Mouse (Mus musculus) frontal cortex, adult 2 months (tissue): ENCODE results near the gene Slc43a1. TPM values are rescaled to one million over a fixed set of nuclear protein-coding genes. Genes with fewer than 3 reads are reported as not detected.
"Not testable (repeated sequence)": the region's sequence is repeated elsewhere in the genome, so short reads cannot be mapped to it uniquely, and the experiment has no call there.

ENCODE experiments used
- DNase-seq, 2 experiments: peaks; one replicate each; pipeline ENCODE4 v3.0.0; 2022; ENCODE audit warnings: low spot score in 1 of 2; ENCODE audit errors: extremely low spot score in 1 of 2
- polyA plus RNA-seq: library from polyadenylated mRNA; depleted of rRNA; stranded (reverse); fragments of >200 nt; gene quantifications from 2 replicates; pipeline ENCODE4 v1.2.3, GENCODE M21; 2012; rRNA removed

The Slc43a1 gene
- polyA plus RNA-seq, result 0.22 and 0.29 TPM in 2 replicates

DNA sequence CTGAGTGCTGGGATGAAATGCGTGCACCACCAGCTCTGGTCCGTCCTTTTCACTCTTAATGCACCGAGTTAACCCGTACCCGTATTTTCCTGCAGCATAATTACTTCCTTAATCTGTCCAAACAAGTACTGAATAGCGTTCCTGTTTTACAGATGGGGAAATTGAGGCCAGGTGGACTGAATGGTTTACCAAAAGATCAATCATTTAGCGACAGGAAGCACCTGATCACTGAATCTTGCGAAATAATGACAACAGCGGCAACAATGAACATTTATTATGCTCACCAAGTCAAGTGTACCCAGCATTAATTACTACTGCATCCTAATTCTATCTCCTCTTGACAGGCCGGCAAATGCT, at the start of gene Slc43a1:
Gene Slc43a1, plus strand, starts transcription at position 258 of the 357 bp plus-strand sequence.
- DNase-seq, result no peak

DNA sequence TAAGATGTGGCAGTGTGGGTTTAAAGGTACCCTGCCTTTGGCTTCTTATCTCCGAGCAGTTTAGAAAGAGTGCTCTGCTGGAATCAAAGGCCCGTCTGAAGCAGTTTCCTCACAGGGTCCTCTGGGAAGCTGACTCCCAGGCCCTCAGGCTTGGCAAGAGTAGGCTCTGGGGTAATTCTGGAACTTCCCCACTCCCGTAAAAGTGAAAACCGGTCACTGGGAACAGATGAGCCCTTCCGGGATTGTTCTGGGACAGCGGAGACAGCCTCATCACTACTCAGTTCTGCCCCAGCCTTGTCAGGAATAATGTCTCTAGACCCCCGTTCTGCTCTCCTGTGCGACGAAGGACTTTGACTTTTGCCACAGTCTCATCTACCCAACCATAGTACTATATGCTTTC, 48.2 kb upstream of the Slc43a1 start:
- DNase-seq, result no peak

DNA sequence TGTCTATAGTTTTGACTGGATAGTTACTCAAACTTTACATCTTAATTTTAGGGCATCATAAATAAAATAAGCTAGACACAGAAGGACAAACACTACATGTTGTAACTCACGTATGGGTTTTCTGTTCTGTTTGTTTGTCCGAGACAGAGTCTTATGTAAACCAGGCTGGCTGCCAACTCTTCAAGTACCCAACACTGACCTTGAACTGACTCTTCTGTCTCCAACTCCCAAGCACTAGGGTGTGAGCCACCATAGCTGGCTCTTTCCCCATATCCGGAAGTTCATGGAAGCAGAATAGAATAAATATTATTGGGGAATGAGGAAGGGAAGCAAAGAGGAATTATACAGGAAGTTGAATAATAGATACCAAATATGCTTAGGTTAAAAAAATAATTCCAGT, 46.1 kb upstream of the Slc43a1 start:
- no peak for DNase-seq

DNA sequence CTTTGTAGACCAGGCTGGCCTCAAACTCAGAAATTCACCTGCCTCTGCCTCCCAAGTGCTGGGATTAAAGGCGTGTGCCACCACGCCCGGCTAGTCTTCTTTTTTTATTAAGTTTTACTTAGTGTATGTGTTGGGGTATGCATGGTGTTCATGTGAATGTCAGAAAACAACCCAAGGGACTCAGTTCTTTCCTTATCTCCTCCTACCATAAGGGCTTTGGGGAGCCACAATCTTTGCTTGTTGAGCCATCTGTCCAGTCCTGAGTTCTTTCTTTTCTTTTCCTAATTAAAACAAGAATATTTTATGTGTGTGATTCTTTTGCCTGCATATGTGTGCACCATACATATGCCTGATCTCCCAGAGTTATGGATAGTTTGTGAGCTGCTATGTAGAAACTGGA, 45.5 kb upstream of the Slc43a1 start:
- no peak for DNase-seq

DNA sequence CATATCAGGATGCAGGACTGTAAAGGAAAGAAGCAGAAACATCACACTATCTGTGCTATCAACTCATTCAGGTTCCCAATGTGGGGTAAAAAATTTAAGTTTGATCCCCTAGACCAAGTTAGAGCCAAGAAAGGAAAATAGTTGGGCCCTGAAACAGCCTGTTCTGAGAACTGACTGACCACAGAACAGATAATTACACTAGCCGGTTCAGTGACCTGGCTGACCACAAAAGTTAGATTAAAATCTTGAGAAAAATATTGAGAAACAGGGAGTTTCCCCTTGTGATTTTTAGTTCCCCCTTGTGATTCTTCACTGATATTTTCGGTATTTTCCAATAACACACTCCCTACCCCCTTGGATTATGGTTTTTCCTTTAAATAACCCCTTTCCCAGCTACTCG, 44.8 kb upstream of the Slc43a1 start:
- no peak for DNase-seq

DNA sequence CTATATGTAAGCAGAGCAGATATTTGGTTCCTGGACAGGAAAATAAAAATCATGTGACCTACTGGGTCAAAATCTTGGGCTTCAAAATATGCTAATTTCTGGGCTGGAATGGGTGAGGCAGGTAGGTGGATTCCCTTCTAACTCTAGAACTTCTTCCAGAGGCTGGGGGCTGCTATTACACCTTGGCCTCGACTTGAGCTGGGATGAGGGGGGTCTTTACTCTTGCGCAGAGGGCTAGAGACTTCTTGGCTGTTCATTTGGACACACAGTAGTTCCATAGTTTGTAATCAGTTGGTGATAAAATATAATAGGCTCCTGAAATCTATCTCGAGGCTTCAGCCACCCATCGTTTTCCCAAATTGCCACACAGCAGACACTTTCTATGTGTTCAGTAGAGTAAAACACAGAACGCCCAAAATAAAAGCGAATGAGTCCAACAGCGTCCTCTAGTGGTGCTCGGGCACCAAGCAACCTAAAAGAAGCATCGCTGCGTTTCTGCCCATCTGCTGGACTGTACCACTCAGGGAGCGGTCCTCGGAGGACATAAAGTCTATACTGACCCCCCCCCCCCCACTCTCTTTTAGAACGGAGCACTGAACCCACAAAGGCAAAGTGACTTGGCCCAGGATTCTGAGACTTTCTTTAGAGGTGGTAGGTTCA, 40.7 kb upstream of the Slc43a1 start:
- DNase-seq, result peak; percentile 78 to 93

DNA sequence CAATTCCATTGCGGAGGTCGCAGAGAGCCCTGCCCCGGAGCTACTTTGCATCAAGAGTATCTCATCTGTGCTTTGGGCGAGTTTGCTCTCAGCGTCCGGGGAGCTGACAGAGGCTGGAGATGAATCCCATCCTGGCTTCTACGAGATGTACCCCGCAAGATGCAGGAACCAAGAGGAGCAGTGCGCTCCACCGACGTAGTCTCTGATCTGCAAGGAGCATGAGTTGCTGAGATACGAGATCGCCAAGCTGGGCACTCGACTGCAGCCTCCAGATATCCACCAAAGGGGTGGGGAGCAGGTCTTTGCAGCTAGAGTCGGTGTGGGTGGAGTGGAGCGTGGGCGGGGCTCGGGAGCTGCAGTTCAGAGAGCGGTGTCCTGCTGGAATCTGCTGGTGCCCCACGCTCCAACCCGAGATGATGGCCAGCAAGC, 40.1 kb upstream of the Slc43a1 start, which contains the start of gene Ube2l6:
Gene Ube2l6, plus strand, starts transcription at position 336 of the 429 bp plus-strand sequence.
- peak; percentile 63 to 75 for DNase-seq

DNA sequence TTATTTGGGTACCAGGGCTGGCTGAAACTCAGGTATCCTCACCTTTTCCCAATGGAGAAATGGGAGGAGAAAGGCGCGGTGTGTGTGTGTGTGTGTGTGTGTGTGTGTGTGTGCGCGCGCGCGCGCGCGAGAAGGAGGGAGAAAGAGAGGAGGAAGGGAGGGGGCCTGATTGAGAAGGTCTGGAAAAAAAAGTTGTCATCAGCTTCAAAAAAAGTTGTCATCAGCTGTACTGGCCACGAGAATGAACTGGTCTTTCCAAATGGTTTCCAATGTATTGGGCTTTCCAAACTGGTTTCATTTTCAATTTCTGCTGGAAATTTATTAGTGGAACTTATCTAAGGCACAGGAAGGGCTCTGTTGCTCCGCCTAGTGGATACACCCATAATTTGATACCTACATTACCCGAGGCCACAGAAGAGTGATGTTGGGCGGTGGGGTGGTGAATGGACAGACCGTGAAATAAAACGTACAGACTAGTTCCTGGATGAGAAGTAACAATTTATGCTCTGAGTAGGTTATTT, 39.5 kb upstream of the Slc43a1 start:
- peak; percentile 41 to 82 for DNase-seq

DNA sequence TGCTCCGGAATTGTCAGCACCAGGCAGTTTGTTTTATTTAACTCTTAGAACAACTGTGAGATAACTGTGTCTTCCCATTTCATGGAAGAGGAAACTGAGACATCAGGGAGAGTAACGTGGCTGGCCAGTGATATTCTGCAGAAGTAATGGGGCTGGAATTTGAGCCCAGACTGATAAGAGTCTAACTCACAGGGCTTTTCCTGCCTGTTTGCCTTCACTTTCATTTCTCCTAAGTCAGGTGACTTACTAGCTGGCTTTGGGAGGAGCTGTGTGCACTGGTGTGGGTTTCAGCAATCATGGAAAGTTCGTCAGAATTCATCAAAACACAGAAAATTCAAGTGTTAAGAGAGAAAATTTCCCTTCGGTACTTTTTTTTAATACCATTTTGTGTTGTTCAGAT, 38.3 kb upstream of the Slc43a1 start:
- no peak for DNase-seq

DNA sequence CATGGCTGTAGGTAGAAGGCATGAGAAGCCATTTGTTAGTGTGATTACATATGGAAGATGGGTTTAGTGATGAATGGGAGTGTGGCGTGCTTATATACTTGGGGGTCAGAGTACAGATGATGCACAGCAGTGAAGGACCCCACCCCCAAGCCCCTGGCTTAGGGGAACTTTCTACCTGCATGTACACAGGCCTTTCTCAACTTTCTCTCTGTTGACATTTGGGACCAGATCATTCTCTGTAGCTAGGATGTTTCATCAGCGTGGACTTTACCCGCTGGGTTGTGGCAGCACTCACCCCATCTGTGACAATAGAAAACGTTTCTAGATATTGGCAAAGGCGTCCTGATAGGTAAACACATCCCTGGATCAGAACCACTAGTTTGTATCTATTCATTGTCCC, 37.4 kb upstream of the Slc43a1 start:
- not testable (repeated sequence) for DNase-seq

DNA sequence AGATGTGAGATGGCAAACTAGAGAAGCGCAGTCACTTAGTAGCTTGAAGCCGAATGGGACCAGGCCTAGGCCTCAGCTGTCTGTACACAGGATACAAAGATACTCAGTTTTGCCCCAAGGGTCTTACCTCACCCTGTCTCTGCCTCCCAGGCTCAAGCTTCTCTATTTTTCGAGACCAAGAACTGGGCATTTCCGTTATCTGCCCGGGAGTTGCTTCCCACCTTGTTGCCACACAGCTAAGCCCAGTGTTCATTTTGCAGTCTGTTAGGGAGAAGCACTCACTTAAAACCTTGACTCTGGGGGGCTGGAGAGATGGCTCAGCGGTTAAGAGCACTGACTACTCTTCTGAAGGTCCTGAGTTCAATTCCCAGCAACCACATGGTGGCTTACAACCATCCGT, 34.7 kb upstream of the Slc43a1 start:
- DNase-seq, result no peak

DNA sequence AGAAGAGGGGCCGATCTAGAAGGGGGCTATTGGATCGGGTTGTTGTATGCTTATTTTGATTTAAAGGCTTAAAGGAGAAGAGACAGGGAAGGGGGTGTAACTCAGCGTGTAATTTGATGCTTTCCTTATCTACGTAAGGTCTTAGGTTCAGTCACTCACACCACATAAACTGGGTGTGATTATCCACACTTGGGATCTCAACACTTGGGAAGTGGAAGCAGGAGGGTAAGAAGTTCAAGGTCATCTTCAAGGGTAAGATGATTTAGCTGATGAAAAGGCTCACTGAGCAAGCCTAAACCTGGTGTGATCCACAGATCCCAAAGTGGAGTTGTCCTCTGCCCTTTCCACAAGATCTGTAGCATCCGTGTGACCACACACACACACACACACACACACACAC, 32.1 kb upstream of the Slc43a1 start:
- DNase-seq, result no peak

DNA sequence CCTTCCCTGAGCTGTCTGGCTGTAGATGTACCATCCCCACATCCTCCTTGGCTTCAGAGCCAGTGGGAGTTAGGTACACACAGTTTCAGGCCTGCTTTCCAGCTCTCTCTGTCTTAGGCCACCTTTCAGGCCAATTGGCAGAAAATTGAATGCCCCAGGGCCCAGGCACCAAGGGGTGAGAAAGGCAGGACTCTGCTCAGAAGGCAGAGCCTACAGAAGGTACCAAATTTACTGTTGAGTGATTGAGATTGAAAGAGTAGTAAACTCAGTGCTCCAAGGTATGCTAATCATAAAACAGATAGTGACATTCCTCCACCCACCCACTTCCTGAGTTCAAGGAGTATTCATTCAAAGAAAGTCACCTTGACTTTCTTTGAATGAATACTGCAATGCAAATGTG, 29.3 kb upstream of the Slc43a1 start:
- DNase-seq, result no peak

DNA sequence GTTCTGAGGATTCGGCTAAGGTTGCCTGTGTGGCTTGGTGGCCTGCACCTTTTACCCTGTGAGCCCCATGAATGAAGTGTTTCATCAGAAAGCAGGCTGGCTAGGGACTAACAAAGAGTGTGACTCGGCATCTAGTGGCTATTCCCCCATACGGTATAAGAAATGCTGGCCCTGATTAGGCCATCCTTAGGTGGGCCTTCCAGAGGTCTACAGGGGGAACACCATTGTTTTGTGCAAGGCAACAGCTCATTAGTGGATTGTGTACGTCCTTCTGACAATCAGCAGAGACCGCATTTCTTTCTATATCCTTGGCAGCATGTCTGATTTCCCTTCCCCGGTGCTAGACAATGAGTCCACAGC, 28.1 kb upstream of the Slc43a1 start:
- DNase-seq, result no peak

DNA sequence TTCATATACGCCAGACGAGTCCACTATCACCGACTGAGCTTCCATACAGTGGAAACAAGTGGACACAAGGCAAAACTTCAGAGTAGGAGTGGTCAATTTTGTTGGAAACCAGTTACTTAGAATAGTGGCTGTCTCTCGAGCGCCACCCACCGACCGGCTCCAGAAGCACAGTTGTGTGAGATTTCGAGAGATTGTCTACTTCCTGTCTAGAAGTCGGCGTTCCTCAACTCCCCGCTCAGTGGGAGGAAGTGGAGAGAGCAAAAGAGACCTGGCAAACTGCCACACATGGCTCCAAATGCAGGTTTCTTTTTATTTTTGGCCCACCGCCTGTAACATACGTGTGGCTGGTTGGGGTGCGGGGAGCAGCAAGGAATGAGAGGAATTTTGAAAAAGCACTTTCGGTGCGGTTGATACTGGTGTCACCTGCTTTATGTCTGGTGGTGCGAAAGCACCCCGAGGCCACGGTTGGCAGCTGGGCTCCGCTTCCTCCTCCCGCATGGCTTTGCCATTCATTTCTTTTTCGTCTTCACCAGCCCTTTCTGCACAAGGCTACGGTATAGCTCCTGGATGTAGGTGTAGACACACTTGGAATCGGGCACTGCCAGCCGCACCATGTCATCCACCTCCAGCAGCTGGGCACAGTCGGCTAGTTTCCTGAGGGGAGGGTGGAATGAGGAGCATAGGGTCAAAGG, 27.6 kb upstream of the Slc43a1 start:
- DNase-seq, result peak; percentile 81 to 94

DNA sequence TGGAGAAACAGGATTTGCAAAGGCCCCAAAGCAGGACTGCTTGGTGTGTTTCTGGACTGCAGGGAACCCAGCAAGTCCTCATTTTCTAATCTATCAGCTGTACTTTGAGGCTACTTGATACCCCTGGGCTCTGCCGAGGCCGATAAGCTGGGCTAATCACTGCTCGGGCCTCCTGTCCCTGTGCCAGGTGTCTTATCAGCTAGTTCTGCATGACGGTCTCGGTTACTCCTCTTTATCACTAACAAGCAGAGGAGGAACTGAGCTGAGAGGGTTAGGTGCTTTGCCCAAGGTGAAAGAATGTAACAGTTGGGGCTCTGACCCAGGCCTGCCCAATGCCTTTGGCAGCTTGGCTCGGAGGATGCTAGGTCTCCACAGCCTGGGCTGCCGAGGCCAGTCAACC, 26.8 kb upstream of the Slc43a1 start:
- DNase-seq, result no peak

DNA sequence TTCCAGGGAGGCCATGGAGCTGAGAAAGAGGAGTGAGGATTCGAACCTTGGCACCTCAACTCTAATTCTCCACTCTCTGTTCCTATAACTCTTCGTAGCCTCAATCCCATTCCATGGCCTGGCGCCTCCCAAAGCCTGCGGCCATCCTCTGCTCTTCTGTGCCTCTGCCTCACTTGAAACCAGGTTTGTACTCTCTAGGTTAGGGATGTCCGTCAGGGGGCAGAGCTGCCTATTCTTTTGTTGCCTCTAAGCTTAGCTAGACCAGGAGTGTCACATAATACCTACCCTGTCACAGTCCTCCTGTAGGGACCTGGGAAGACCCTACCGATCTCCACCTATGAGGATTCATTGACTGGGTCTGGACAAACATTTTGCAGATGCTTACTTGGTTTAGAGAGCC, 26.0 kb upstream of the Slc43a1 start:
- DNase-seq, result no peak

DNA sequence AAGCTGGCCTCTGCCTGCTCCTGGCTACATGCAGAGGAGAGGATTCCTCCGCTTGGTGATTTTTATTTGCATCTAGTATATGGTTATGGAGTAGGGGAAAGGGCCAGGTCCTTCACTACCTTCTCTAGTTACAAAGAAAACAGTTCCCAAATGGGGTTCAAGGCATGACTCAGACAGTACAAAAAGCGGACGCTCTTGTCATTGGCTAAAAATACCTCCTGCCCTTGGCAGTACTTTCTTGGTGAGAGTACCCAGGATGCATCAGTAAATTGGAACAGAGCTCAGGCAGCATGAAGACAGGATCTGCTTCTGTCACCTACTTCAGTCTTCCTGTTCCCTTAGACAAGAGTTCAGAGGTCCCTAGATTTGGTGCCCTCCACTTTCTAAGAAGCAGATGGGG, 18.8 kb upstream of the Slc43a1 start:
- DNase-seq, result peak; percentile 35 to 69

DNA sequence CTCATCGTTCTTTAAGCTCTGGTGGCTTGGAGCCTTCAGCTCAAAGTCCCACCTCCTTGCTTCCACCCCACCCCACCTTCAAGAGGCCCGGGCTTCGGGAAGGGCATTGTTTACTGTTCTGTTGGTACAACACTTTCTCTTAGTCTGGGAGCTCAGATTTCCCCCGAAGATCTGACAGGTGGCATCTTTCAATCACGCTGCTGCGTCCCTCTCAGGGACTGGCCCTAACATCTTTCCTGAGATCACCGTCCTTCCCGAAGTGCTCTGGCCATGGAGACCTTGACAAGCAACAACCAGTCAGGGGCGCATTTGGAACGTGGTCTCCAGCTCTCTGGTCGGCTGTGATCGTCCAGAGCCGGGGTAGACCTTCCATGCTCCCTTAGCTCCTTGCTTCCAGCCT, 16.1 kb upstream of the Slc43a1 start, which contains the start of gene Smtnl1:
Gene Smtnl1, minus strand, starts transcription at position 101 of the 400 bp plus-strand sequence.
- DNase-seq, result no peak

DNA sequence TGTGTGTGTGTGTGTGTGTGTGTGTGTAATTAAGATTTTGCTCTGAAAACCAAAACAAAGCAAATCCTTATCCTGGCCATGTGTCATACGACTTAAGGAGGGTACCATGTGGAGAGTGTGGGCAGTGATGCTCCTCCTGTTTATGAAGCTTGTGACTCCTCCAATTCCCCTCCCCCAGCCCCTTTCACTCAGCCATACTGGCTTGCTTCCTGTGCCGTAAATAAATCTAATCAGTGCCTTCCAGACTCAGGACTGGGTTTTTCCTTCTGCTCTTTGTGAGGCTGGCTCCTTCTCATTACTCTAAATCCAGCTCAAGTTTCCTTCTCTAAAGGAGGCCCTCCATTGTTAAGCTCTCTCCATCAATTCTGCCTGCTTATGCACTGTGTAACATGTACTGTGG, 15.4 kb upstream of the Slc43a1 start:
- no peak for DNase-seq

DNA sequence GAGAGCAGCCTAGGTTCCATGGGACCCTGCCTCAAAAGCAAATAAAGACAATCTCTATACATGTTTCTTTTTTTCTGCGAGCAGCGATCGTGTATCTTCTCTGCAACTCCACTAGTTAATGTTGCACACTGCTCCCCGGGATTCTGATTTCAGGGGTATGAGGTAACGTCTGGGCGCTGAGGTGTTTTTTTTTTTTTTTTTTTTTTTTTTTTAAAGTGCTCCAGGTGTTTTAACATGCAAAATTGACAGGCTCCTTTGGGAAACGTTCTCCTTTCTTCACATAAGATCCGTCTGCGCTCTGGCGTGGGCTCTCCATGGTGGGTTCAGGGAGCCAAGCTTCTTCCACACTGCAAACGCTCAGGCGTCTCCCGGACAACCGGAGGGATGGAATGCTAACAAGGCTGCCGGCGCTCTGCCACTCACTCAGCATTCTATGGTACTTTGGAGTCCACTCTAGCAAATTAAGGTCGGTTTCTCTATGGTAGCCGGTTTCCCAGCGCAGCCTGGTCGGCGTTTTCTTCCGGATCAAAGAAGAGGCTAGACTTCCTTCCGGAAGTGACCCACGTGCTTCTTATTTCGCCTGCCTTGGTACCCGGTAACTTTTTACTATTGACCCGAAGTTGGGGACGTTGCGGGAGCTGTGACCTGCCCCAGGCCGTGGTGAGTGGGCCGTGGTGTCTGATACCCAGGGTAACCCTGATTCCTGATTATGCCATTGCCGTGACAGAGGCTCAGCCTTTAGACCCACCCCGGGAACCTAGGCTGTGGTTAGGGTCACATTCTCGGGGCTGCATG, 12.0 kb upstream of the Slc43a1 start, which contains the start of gene Timm10:
Gene Timm10, plus strand, starts transcription at position 510 of the 795 bp plus-strand sequence.
- DNase-seq, result peak; percentile 88 to 95
